Mouse (Mus musculus) liver, embryonic 14.5 days (tissue): ENCODE results near the gene Frmpd4. TPM values are rescaled to one million over a fixed set of nuclear protein-coding genes. Genes with fewer than 3 reads are reported as not detected.

Experiments
- ATAC-seq: fragments of 200-750 bp; cut with Nextera tagmentation; 2 replicates; pipeline ENCODE4 v1.8.0; 2017; ENCODE audit warnings: moderate number of reproducible peaks, mild to moderate bottlenecking, moderate library complexity; ENCODE audit not compliant: insufficient read depth
- DNase-seq, 3 experiments: peaks; one replicate each; pipeline ENCODE4 v3.0.0-alpha.2; 2012 to 2013; ENCODE audit warnings: low read depth in 3 of 3, low spot score in 3 of 3
- H3K27ac ChIP-seq: fragments of 300-500 bp; sonication (generic); 2 replicates; pipeline ENCODE4 v1.5.1; 2014; ENCODE audit warnings: moderate library complexity, mild to moderate bottlenecking, control low read depth, inconsistent platforms
- H3K27me3 ChIP-seq: fragments of 300-500 bp; sonication (generic); 2 replicates; pipeline ENCODE4 v1.6.1; 2014; ENCODE audit warnings: mild to moderate bottlenecking, low read length, moderate library complexity; ENCODE audit not compliant: control insufficient read depth, insufficient read depth
- H3K36me3 ChIP-seq: fragments of 300-500 bp; sonication (generic); replicated peaks from 2 replicates; pipeline ENCODE4 v1.6.1; 2014; ENCODE audit warnings: low read depth; ENCODE audit not compliant: control insufficient read depth, insufficient read depth
- H3K4me1 ChIP-seq, 2 experiments: fragments of 200-500 bp in 1 of 2; fragments of 300-500 bp in 1 of 2; sonication (generic) in 1 of 2; replicated peaks; 2 replicates each; pipeline ENCODE4 v1.6.1; 2012 to 2014; ENCODE audit warnings: antibody characterized with exemption in 1 of 2, inconsistent platforms in 1 of 2, low read length in 1 of 2; ENCODE audit not compliant: control insufficient read depth in 2 of 2, insufficient read depth in 2 of 2
- H3K4me2 ChIP-seq: fragments of 300-500 bp; sonication (generic); 2 replicates; pipeline ENCODE4 v1.6.1; 2014; ENCODE audit warnings: low read depth, mild to moderate bottlenecking, control low read depth, moderate library complexity
- H3K4me3 ChIP-seq, 2 experiments: fragments of 200-500 bp in 1 of 2; fragments of 300-500 bp in 1 of 2; sonication (generic) in 1 of 2; 2 replicates each; pipeline ENCODE4 v1.5.1; 2012 to 2014; ENCODE audit warnings: low read depth in 2 of 2, low read length in 2 of 2, mild to moderate bottlenecking in 2 of 2, control low read depth in 1 of 2, inconsistent platforms in 1 of 2, moderate library complexity in 1 of 2; ENCODE audit not compliant: insufficient read depth in 1 of 2
- H3K9ac ChIP-seq: fragments of 300-500 bp; sonication (generic); replicated peaks from 2 replicates; pipeline ENCODE4 v1.6.1; 2014; ENCODE audit warnings: mild to moderate bottlenecking, control low read depth, moderate library complexity
- H3K9me3 ChIP-seq: fragments of 300-500 bp; sonication (generic); 2 replicates; pipeline ENCODE4 v1.6.1; 2016; ENCODE audit warnings: low read length, mixed read lengths; ENCODE audit not compliant: control insufficient read depth
- CTCF ChIP-seq: IDR thresholded peaks from 2 replicates; pipeline ENCODE4 v1.5.1; 2016; ENCODE audit warnings: antibody characterized with exemption, low read depth, control low read depth
- EP300 ChIP-seq: IDR thresholded peaks from 2 replicates; pipeline ENCODE4 v1.6.1; 2016; ENCODE audit warnings: antibody characterized with exemption, low read depth
- WGBS: fragments of 180-500 bp; shearing (Covaris S2); extraction: QIAGEN DNeasy Blood & Tissue Kit; methylation state at CpG from one replicate; pipeline ENCODE4 v1.1.7; 2014; ENCODE audit not compliant: insufficient replicate concordance; 5-methylcytosine and 5-hydroxymethylcytosine counted together
- polyA plus RNA-seq, 2 experiments: library from polyadenylated mRNA; depleted of rRNA in 1 of 2; stranded (reverse) in 1 of 2; unstranded in 1 of 2; fragments of >200 nt; fragmentation: Nextera tagmentation in 1 of 2; extraction: Ambion mirVana in 1 of 2; gene quantifications; 2 replicates each; pipeline versions ENCODE4 v1.2.1 to v1.2.3; 2012 to 2014

Gene Frmpd4
- polyA plus RNA-seq, 2 experiments: under 0.01 TPM; not detected in 1

- Histone ChIP-seq H3K9me3 (no peaks in the 10 kb centered on the region), H3K27me3 (no peaks in the 10 kb centered on the region), H3K27ac (no peak overlapping the region), H3K4me3 (no peak overlapping the region), H3K36me3 (no peaks in the 10 kb centered on the region), H3K9ac (no peak overlapping the region), H3K4me2 (no peak overlapping the region), H3K4me1 (no peaks in the 10 kb centered on the region)
- DNase-seq: no peak
- no peak for ATAC-seq
- TF ChIP-seq CTCF: no peak
- TF ChIP-seq EP300: no peak
- 60% methylated on average over 3 of the region's 3 CpGs for whole genome bisulfite sequencing
These were observed 1024.2 kb downstream of the Frmpd4 start for GRCm38 (mm10) chrX:167552827-167553226.

DNA sequence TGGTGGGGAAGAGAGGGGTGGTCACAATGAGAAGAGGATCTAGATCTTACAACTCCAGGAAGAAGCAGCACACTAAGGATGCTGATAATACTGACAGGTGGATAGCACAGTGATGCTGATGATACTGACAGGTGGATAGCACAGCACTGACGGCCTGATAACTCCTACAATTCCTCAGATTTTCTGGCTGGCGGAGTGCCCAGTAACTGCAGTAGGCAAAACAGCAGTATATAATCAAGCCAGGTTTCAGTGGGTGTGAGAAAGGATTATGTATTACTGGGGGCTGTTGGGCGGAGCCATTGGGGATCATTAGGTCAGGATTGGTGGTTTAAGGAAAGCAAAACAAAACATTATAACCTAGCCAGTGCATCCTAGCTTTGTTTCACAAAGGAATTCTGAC is 1053.9 kb downstream of the Frmpd4 start:
- Histone ChIP-seq H3K9ac (no peak overlapping the region), H3K27me3 (no peaks in the 10 kb centered on the region; the same call in 1 of the 2 replicates), H3K4me2 (no peak overlapping the region), H3K27ac (no peak overlapping the region), H3K4me3 (no peak overlapping the region), H3K4me1 (no peaks in the 10 kb centered on the region), H3K9me3 (no peaks in the 10 kb centered on the region), H3K36me3 (no peaks in the 10 kb centered on the region)
- WGBS: 57% methylated on average over 3 of the region's 3 CpGs
- DNase-seq: no peak
- TF ChIP-seq EP300: no peak
- TF ChIP-seq CTCF: no peak
- ATAC-seq: no peak

DNA sequence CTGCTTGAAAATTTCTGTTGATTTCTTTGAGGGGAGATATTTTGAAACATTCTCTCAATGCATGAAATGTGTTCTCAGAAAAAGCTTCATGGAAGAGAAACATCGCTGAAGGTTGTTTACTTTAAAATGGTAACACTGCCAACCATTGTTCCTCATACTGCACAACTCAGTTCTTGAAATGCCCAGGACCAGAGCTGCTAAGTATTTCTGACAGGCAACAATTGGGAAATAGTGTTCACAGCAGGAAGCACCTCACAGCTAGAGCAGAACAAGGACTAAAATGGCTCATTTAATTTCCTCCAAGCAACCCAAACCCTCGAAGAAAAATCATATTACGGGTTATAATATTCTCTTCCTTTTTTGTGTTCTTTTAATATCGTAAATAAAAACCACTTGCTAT is 1054.5 kb downstream of the Frmpd4 start:
- no peak for DNase-seq
- H3K9me3 ChIP-seq: no peaks in the 10 kb centered on the region
- H3K9ac ChIP-seq: no peak overlapping the region
- H3K27ac ChIP-seq: no peak overlapping the region
- no peaks in the 10 kb centered on the region for H3K36me3 ChIP-seq
- no peaks in the 10 kb centered on the region for H3K4me1 ChIP-seq
- H3K27me3 ChIP-seq: no peaks in the 10 kb centered on the region
- H3K4me3 ChIP-seq: no peak overlapping the region
- WGBS: 44% methylated on average over 4 of the region's 4 CpGs
- ATAC-seq: no peak
- H3K4me2 ChIP-seq: no peak overlapping the region
- no peak for TF ChIP-seq EP300
- TF ChIP-seq CTCF: no peak

DNA sequence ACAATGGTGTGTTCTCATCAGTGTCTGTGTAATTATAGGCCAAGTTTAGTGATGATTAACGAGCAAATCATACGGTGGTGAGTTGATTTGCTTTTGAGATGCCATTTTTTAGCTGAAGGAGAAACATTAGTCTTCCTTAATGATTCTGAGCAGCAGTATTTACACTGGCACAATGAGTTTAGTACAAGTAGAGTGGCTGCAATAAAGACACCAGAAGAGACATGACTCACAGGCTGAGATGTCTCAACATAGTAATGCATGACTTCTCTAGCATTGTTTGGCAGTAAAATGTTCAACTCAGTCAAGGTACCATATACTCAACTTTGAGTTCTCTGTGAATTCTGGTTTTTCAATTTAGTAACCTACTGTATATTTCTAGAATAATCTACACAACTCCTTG is 1058.6 kb downstream of the Frmpd4 start:
- no peak overlapping the region for H3K27ac ChIP-seq
- H3K9me3 ChIP-seq: no peaks in the 10 kb centered on the region
- no peaks in the 10 kb centered on the region for H3K4me1 ChIP-seq
- no peaks in the 10 kb centered on the region for H3K27me3 ChIP-seq
- H3K4me3 ChIP-seq: no peak overlapping the region
- TF ChIP-seq EP300 (no peak), CTCF (no peak)
- DNase-seq (no peak), ATAC-seq (no peak)
- H3K4me2 ChIP-seq: no peak overlapping the region
- WGBS: 61% methylated on average over 2 of the region's 2 CpGs
- no peak overlapping the region for H3K9ac ChIP-seq
- no peaks in the 10 kb centered on the region for H3K36me3 ChIP-seq

DNA sequence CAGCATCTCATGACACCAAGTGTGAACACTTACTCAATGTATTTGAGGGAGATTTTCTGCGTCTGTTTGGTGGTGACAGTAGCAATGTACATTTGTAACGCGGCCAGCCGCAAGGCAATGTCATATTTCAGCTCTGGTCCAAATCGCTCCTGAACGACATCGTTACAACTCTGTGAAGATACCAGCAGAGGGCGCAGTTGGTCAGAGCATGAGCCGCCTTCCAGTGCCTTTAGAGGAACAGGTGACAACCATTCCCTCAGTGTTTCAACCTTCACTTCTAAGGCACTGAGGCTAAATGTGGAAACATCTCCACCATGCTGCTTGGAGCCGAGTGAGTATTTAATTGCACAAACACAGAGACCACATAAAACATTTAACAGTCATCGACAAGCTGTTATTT is 1079.3 kb downstream of the Frmpd4 start:
- no peak for ATAC-seq
- peak in 2 of 3 experiments; percentile 4 to 5 for DNase-seq
- Histone ChIP-seq H3K4me2 (no peak overlapping the region), H3K27ac (no peak overlapping the region), H3K9ac (no peak overlapping the region), H3K9me3 (no peaks in the 10 kb centered on the region), H3K27me3 (no peaks in the 10 kb centered on the region; the same call in 1 of the 2 replicates), H3K4me3 (no peak overlapping the region), H3K4me1 (no peaks in the 10 kb centered on the region), H3K36me3 (no peaks in the 10 kb centered on the region)
- TF ChIP-seq CTCF (peak; percentile 70), EP300 (no peak)
- WGBS: 32% methylated on average over 11 of the region's 11 CpGs

DNA sequence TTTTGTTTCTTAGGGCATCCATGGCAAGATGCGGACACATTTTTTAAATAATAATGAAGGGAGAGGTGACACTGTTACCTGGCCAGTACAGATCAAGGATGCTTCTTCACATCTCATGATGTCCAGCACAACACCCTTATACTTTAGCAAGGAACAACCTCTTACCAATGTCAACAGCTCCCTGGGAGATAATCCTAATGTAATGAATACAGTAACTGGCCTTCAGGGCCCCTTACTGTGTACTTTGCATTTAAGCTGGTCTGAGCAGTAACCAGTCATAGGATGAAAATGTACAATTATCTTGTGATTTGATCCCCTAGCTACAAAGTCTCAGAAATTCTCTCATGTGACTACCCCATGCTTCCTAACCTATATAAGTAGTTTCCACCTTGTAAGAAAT is 1084.8 kb downstream of the Frmpd4 start:
- Histone ChIP-seq H3K4me1 (no peaks in the 10 kb centered on the region), H3K4me2 (no peak overlapping the region), H3K4me3 (no peak overlapping the region), H3K9ac (no peak overlapping the region), H3K27me3 (no peaks in the 10 kb centered on the region; the same call in 1 of the 2 replicates), H3K36me3 (no peaks in the 10 kb centered on the region), H3K27ac (no peak overlapping the region), H3K9me3 (no peaks in the 10 kb centered on the region)
- TF ChIP-seq CTCF (no peak), EP300 (no peak)
- 63% methylated on average over 1 of the region's 1 CpGs for WGBS
- no peak for DNase-seq
- no peak for ATAC-seq
